Mouse (Mus musculus): Measurements from ENCODE around the gene Clpx. TPM values are rescaled to one million over a fixed set of nuclear protein-coding genes. Genes with fewer than 3 reads are reported as not detected.

The Clpx gene
- polyA plus RNA-seq, 1 experiment, result 31.5 TPM

- peak overlapping the region; percentile 70 for H3K4me3 ChIP-seq (ENCODE audit: low read depth, low read length)
- peaks cover 1% of the 10 kb centered on the region for H3K4me1 ChIP-seq (ENCODE audit: control insufficient read depth, insufficient read depth, low read length)
- H3K27me3 ChIP-seq (ENCODE audit: control insufficient read depth, insufficient read depth, low read length, poor library complexity, severe bottlenecking), result no peaks in the 10 kb centered on the region
- TF ChIP-seq CTCF (IDR thresholded peaks at IDR 0.05; ENCODE audit: low read depth, low read length) (no peak), POLR2A (IDR thresholded peaks at IDR 0.05; ENCODE audit: insufficient read depth, low read length) (no peak), EP300 (IDR thresholded peaks at IDR 0.05; ENCODE audit: insufficient read depth, low read depth, low read length) (no peak)
- no peaks in the 10 kb centered on the region for H3K36me3 ChIP-seq (ENCODE audit: control insufficient read depth, insufficient read depth, low read length, poor library complexity, severe bottlenecking)
- no peak overlapping the region; the same call in 1 of the 2 replicates for H3K27ac ChIP-seq (ENCODE audit: insufficient read depth, low read length)
- H3K9me3 ChIP-seq (replicated peaks; ENCODE audit: control insufficient read depth, insufficient read depth, low read length, poor library complexity, severe bottlenecking), result peaks cover 5% of the 10 kb centered on the region
- peak overlapping the region; percentile 89 for H3K9ac ChIP-seq (ENCODE audit: low read depth, poor library complexity, severe bottlenecking)
Measured at GRCm38 (mm10) chr9:65347112-65347850, 53.2 kb downstream of the Clpx start.

GRCm38 (mm10) chr9:65353251-65353650, 59.2 kb downstream of the Clpx start:
- Histone ChIP-seq H3K27ac (ENCODE audit: insufficient read depth, low read length) (no peak overlapping the region), H3K4me1 (ENCODE audit: control insufficient read depth, insufficient read depth, low read length) (no peaks in the 10 kb centered on the region), H3K4me3 (ENCODE audit: low read depth, low read length) (no peak overlapping the region), H3K36me3 (ENCODE audit: control insufficient read depth, insufficient read depth, low read length, poor library complexity, severe bottlenecking) (peaks cover 26% of the 10 kb centered on the region), H3K9me3 (replicated peaks; ENCODE audit: control insufficient read depth, insufficient read depth, low read length, poor library complexity, severe bottlenecking) (no peaks in the 10 kb centered on the region), H3K27me3 (ENCODE audit: control insufficient read depth, insufficient read depth, low read length, poor library complexity, severe bottlenecking) (no peaks in the 10 kb centered on the region), H3K9ac (ENCODE audit: low read depth, poor library complexity, severe bottlenecking) (no peak overlapping the region)
- no peak for TF ChIP-seq CTCF (IDR thresholded peaks at IDR 0.05; ENCODE audit: low read depth, low read length)

GRCm38 (mm10) chr9:65356561-65356960, 62.5 kb downstream of the Clpx start:
- Histone ChIP-seq H3K36me3 (ENCODE audit: control insufficient read depth, insufficient read depth, low read length, poor library complexity, severe bottlenecking) (peaks cover 44% of the 10 kb centered on the region), H3K4me1 (ENCODE audit: control insufficient read depth, insufficient read depth, low read length) (no peaks in the 10 kb centered on the region), H3K27me3 (ENCODE audit: control insufficient read depth, insufficient read depth, low read length, poor library complexity, severe bottlenecking) (no peaks in the 10 kb centered on the region), H3K4me3 (ENCODE audit: low read depth, low read length) (no peak overlapping the region), H3K9ac (ENCODE audit: low read depth, poor library complexity, severe bottlenecking) (no peak overlapping the region), H3K9me3 (replicated peaks; ENCODE audit: control insufficient read depth, insufficient read depth, low read length, poor library complexity, severe bottlenecking) (no peaks in the 10 kb centered on the region), H3K27ac (ENCODE audit: insufficient read depth, low read length) (no peak overlapping the region)
- TF ChIP-seq CTCF (IDR thresholded peaks at IDR 0.05; ENCODE audit: low read depth, low read length) (no peak), EP300 (IDR thresholded peaks at IDR 0.05; ENCODE audit: insufficient read depth, low read depth, low read length) (no peak), POLR2A (IDR thresholded peaks at IDR 0.05; ENCODE audit: insufficient read depth, low read length) (no peak)

- Histone ChIP-seq H3K4me1 (ENCODE audit: control insufficient read depth, insufficient read depth, low read length) (no peaks in the 10 kb centered on the region), H3K9me3 (replicated peaks; ENCODE audit: control insufficient read depth, insufficient read depth, low read length, poor library complexity, severe bottlenecking) (no peaks in the 10 kb centered on the region), H3K27ac (ENCODE audit: insufficient read depth, low read length) (no peak overlapping the region), H3K4me3 (ENCODE audit: low read depth, low read length) (no peak overlapping the region), H3K36me3 (ENCODE audit: control insufficient read depth, insufficient read depth, low read length, poor library complexity, severe bottlenecking) (peaks cover 45% of the 10 kb centered on the region), H3K27me3 (ENCODE audit: control insufficient read depth, insufficient read depth, low read length, poor library complexity, severe bottlenecking) (no peaks in the 10 kb centered on the region), H3K9ac (ENCODE audit: low read depth, poor library complexity, severe bottlenecking) (no peak overlapping the region)
- TF ChIP-seq EP300 (IDR thresholded peaks at IDR 0.05; ENCODE audit: insufficient read depth, low read depth, low read length), result no peak
- no peak for TF ChIP-seq POLR2A (IDR thresholded peaks at IDR 0.05; ENCODE audit: insufficient read depth, low read length)
- TF ChIP-seq CTCF (IDR thresholded peaks at IDR 0.05; ENCODE audit: low read depth, low read length), result no peak
Measured at GRCm38 (mm10) chr9:65356971-65357370, 62.9 kb downstream of the Clpx start.

- H3K36me3 ChIP-seq (ENCODE audit: control insufficient read depth, insufficient read depth, low read length, poor library complexity, severe bottlenecking), result peaks cover 50% of the 10 kb centered on the region
- TF ChIP-seq EP300 (IDR thresholded peaks at IDR 0.05; ENCODE audit: insufficient read depth, low read depth, low read length) (no peak), CTCF (IDR thresholded peaks at IDR 0.05; ENCODE audit: low read depth, low read length) (no peak), POLR2A (IDR thresholded peaks at IDR 0.05; ENCODE audit: insufficient read depth, low read length) (no peak)
Measured at GRCm38 (mm10) chr9:65358956-65359480, 65.0 kb downstream of the Clpx start.

GRCm38 (mm10) chr9:65360641-65361448, 66.8 kb downstream of the Clpx start, which contains the start of gene Ubap1l:
Gene Ubap1l (plus strand): TSS chr9:65361041.
- Histone ChIP-seq H3K36me3 (ENCODE audit: control insufficient read depth, insufficient read depth, low read length, poor library complexity, severe bottlenecking) (peaks cover 39% of the 10 kb centered on the region), H3K27ac (ENCODE audit: insufficient read depth, low read length) (no peak within 1 kb of the TSS), H3K9me3 (replicated peaks; ENCODE audit: control insufficient read depth, insufficient read depth, low read length, poor library complexity, severe bottlenecking) (no peaks in the 10 kb centered on the region), H3K9ac (ENCODE audit: low read depth, poor library complexity, severe bottlenecking) (no peak within 1 kb of the TSS), H3K27me3 (ENCODE audit: control insufficient read depth, insufficient read depth, low read length, poor library complexity, severe bottlenecking) (no peaks in the 10 kb centered on the region), H3K4me3 (ENCODE audit: low read depth, low read length) (no peak within 1 kb of the TSS), H3K4me1 (ENCODE audit: control insufficient read depth, insufficient read depth, low read length) (no peaks in the 10 kb centered on the region)
- TF ChIP-seq POLR2A (IDR thresholded peaks at IDR 0.05; ENCODE audit: insufficient read depth, low read length) (no peak), EP300 (IDR thresholded peaks at IDR 0.05; ENCODE audit: insufficient read depth, low read depth, low read length) (no peak), CTCF (IDR thresholded peaks at IDR 0.05; ENCODE audit: low read depth, low read length) (no peak)

More at GRCm38 (mm10) chr9:65358956-65359480, 65.0 kb downstream of the Clpx start:
- no peak overlapping the region for H3K27ac ChIP-seq (ENCODE audit: insufficient read depth, low read length)
- no peak overlapping the region for H3K9ac ChIP-seq (ENCODE audit: low read depth, poor library complexity, severe bottlenecking)
- H3K27me3 ChIP-seq (ENCODE audit: control insufficient read depth, insufficient read depth, low read length, poor library complexity, severe bottlenecking), result no peaks in the 10 kb centered on the region
- no peaks in the 10 kb centered on the region for H3K9me3 ChIP-seq (replicated peaks; ENCODE audit: control insufficient read depth, insufficient read depth, low read length, poor library complexity, severe bottlenecking)
- no peak overlapping the region for H3K4me3 ChIP-seq (ENCODE audit: low read depth, low read length)
- H3K4me1 ChIP-seq (ENCODE audit: control insufficient read depth, insufficient read depth, low read length), result no peaks in the 10 kb centered on the region

Measured in ES-Bruce4 (cell line).